Mouse (Mus musculus): ENCODE data around the gene Pnma1.
A peak's percentile ranks its signal among the peaks of the same experiment; 100 is the strongest.

Gene Pnma1

GRCm38 (mm10) chr12:84152352-84153190, 4.3 kb upstream of the Pnma1 start:
- DNase-seq = no peak

- no peak for DNase-seq
Observed at GRCm38 (mm10) chr12:84151911-84152310, 3.6 kb upstream of the Pnma1 start.

GRCm38 (mm10) chr12:84150976-84151375, 2.7 kb upstream of the Pnma1 start:
- no peak for DNase-seq

DNA sequence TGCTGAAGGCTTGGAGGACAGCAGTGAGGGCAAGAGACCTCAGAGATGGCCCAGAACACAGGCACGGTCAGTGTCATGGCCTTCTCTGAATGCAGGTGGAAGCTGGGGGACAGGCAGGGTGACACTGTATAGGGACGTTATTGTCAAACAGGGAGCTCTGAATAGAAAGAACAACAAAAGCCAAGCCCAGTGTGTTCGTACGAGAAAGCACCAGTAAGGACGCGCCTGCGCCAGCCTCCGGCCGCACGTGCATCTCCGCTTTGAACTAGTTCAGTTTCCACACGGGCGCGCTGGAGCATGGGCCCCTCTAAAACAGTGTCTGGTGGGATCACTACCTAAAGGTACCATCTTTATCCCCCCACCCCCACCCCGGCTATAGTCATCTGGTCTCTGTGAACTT, 1.7 kb upstream of the Pnma1 start:
- no peak for DNase-seq

DNA sequence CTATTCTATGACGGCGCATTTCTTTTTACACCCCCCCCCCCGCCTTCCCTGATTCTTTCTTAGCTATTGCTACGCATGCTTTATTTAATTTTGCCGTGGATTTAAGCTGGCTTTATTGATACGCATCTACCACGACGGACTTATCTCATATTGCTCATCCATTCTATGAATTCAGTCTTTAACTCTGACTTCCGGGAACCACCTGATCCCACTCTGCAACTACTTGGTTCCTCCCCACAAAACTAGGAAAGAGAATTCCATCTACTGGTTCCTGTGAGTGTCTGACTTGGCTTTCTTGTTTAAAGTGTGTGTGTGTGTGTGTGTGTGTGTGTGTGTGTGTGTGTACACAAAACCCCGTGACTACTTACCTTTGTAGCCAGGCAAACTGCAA, 328 bp upstream of the Pnma1 start:
- no peak for DNase-seq

DNA sequence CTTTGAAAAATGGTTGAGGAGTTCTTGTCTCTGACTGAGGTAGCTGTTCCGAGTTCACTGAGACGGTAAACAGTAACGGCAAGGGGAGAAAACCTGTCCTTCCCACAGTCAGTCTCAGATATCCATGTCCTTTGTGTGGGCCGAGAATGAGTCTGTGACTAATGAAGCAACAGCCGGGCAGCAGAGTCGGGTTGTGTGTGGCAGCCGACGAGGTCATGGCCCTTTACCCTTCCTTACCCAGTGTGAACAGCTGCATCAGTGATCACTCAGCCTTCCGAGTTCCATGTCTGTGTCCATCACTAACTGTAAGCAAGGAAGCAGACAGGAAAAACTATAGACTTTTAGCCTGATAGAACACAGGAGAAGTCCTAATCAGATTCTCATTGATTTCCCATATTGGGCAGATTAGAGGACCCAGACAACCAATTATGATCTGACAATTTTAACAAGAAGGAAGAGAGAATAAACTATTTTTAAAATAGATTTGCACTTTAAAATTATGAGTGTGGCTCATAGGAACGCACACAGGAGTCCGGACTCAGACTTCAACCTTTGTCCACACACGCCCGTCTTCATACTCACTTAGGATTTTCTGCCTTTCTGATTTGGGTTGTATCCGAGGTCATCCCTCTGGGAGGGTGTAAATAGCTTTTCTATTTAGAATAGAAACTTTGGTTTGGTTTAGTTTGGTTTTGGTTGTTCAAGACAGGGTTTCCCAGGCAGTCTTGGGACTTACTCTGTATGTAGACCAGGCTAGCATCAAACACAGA, 5.8 kb downstream of the Pnma1 start:
- no peak for DNase-seq

DNA sequence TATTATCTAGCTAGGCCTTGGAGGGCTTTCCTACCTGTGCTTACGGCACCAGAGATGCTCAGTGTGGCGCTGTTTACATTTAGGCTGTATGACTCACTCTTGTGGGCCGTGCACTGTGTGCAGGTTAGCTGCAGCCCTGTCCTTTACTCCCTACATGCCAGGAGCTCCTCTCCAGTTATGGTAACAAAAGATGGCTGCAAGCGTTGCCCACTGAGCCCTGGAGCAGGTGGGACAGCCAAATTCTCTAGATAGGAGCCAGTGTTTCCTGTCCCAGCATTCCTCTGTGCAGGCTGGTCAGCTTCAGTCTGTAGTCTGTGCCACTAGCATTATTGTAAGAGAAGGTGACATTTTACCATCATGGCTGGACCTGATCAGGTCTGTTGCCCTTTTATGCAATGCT, 7.0 kb downstream of the Pnma1 start:
- no peak for DNase-seq

GRCm38 (mm10) chr12:84140135-84140534, 8.2 kb downstream of the Pnma1 start:
- no peak for DNase-seq

- DNase-seq = no peak
Observed at GRCm38 (mm10) chr12:84137131-84137530, 11.2 kb downstream of the Pnma1 start.

DNA sequence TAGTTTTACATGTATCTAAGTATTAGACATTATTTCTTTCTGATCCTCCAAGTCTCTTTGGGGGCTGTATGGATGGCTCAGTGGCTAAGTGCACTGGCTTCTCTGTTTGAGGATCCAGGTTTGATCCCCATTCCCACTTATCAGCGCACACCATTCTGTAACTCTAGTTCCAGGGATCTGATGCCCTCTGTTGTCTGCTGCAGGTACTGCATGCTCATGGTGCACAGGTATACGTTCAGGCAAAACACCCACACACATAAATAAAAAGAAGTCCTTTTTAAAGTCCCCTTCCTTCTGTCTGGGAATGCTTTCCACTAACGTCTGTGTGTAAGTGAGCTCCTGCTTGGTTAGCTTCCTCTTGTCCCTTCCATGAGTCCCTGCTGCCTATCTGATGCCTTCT, 16.0 kb downstream of the Pnma1 start:
- peak; percentile 53 for DNase-seq

DNA sequence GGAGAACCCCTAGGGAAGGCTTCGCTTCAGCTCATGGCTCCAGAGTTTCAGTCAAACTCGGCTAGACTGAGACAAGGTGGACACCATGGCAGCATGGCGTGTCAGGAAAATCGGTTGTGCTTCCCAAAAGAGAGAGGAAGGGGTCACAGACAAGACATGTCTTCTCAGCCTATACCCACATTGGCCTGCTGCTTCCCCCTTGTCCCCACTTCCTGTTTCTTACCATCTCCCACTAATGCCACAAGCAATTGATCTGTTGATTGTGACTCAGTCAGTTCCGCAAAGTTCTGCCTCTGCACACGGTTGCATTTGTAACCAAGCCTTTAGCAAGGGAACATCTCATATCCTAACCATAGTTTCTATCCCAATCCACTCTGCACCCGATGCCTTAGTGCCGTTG, 18.4 kb downstream of the Pnma1 start:
- no peak for DNase-seq

- DNase-seq = no peak
Observed at GRCm38 (mm10) chr12:84128576-84128975, 19.7 kb downstream of the Pnma1 start.

GRCm38 (mm10) chr12:84126899-84127298, 21.4 kb downstream of the Pnma1 start:
- DNase-seq = no peak

DNA sequence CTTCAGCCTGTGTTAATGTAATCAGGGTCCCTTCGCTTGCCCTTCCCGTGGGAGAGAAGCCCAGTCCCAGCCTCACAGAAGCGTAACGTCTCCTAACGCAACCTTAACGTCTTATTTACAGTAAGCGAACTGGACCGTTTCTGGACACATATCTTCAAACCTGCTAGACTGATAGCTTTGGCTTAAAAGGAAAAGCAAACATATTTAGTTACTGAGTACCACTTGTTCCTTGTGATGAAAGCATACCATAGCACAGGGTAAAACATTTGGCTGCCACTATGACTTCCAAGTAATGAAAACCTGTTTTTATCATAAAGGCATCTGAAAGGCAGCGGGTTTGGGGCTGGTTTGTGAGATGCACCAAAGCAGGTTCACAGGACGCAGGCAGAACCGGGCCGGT, 22.4 kb downstream of the Pnma1 start:
- no peak for DNase-seq

- DNase-seq = no peak
Observed at GRCm38 (mm10) chr12:84119584-84119983, 28.7 kb downstream of the Pnma1 start.

GRCm38 (mm10) chr12:84114153-84114994, 33.9 kb downstream of the Pnma1 start, which contains the start of gene Dnal1:
TSS of gene Dnal1 (plus strand) at chr12:84114366.
- DNase-seq = peak; percentile 89

DNA sequence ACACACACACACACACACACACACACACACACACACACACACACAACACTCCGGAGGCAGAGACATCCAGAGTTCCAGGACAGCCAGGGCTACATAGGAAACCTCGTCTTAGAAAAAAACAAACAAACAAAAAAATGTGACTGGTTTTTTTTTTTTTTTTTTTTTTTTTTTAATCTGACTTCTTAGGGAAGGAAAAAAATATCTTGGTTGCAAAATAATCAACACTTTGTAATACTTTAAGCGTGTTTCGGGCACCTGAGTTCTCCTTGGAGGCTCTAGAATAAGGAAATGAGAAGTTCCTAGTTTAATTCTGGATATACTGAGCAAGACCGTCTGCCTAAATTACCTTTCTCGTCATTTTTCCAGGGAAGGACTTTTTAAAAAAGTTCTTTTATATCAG, 34.6 kb downstream of the Pnma1 start:
- no peak for DNase-seq

- DNase-seq = no peak
Observed at GRCm38 (mm10) chr12:84110814-84111213, 37.5 kb downstream of the Pnma1 start.

DNA sequence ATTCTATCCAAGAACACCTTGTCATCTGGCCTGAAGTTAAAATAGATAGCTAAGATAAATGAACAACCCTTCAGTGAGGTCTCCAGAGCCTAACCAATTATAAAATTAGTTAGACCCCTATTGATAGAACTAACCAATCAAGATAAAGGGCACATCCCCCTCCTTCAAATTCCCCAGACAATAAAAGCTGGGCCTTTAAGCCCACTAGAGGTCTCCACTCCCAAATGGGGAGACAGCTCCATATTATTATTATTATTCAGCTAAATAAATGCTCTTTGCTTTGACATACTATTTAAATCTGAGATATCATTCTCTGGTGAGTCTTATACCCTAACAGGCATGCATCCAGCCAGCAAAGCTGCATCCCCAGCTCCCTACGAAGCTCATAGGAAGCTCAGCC, 38.4 kb downstream of the Pnma1 start:
- no peak for DNase-seq

GRCm38 (mm10) chr12:84107692-84108091, 40.6 kb downstream of the Pnma1 start:
- DNase-seq = no peak

- no peak for DNase-seq
Observed at GRCm38 (mm10) chr12:84107012-84107411, 41.3 kb downstream of the Pnma1 start.

DNA sequence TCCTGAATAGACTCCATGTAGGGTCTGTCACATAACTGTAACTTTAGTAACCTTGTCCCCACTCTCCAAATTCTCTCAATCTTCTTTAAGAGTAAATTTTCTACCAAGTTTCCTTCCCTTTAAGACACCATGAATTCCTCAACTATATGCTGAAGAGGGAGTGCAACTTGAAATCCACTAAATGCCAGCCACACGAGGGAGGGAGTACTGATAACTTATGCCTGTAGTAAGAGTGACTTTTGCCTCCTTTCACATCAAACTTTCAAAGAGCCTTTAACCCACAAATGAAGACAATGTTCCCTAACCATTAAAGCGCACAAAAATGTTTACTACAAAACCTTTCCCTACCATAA, 46.8 kb downstream of the Pnma1 start:
- no peak for DNase-seq
